Mouse (Mus musculus) lung, postnatal 4 days (tissue): ENCODE data around the gene Gtpbp1.

ENCODE experiments used
- DNase-seq, 2 experiments: peaks; one replicate each; pipeline ENCODE4 v3.0.0; 2021

The Gtpbp1 gene

DNA sequence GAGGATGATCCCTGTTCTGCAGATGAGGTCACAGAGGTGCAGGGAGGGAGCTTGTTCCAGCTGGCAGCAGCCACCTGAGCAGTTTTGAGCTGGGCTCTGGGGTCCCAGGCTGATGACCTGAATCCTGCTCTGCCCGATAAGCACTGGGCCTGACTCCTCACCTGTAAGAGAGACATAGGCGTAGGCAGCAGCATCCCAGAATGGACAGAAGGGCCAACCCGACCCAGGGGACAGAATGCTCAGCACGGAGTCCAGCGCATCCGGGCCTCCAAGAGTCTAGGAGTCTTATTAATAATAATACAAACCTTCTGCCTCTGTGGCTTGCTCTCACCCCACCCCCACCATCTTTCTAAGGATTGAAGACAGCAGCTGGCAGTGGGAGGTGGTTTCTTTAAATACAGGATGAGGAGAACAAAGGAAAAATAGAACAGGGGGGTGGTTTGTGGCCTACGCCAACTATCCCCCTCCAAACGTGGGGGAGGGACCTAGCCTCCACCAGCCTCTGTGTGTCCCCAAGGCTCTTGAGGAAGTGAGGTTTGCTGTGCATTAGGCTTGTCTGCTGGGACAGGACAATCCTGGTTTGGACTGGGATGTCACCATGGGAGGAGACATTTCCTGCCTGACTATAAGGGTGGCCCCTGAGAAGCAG lies 65.5 kb downstream of the Gtpbp1 start:
- DNase-seq = peak; percentile 31 to 61

DNA sequence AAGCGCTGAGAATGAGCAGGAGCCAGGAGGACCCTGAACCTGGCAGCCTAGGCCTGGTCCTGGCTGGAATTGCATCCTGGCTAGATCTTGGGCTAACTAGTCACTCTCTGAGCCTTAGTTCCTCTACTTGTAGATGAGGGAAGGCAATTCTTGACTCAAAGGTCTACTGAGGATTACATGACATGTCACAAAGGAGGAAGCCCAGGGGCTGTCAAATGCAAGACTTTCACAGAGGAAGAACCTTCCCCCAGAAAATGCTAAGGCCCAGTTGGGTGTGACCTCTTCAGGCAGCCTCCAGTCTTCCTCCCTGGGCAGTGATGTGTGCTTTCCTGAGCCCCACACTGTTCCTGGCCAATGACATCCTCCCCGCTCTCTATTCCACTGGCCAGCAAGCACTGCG lies 66.5 kb downstream of the Gtpbp1 start:
- no peak for DNase-seq

DNA sequence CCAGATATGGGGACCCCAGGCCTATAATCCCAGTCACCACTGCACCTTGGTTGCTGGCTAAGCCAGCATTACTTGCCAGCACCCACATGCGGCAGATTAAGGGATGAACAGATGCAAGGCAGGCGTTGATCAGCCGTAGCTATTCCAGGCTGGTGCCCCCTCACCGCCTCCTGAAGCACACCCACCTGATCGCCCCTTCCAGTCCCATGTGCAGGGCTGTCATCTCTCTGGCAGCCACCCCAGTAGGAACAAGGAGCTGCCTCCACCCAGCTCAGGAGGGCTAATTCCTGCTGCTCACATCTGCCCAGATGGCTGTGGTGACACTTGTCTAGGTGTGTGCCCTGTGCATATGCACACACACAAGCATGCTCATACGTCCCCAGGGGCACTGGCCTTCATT lies 70.3 kb downstream of the Gtpbp1 start:
- DNase-seq = no peak

DNA sequence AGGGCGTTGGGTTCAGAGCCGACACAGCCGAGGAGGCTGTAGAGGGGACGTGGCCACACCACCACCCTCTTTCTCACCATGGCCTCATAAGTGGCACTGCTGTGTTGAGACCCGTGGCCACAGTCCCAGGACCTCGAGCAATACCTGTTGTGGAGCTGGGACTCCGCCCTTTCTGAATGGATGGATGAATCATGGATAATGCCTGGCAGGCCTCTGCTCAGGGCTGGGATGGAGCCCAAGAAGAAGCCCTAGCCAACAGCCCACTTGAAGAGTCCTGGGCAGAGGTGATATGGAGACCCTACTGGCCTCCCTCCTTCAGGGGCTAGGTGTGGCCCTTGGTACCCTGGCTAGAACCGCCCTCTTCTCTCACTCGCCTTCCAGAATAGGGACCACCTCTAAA lies 72.4 kb downstream of the Gtpbp1 start:
- DNase-seq = no peak

DNA sequence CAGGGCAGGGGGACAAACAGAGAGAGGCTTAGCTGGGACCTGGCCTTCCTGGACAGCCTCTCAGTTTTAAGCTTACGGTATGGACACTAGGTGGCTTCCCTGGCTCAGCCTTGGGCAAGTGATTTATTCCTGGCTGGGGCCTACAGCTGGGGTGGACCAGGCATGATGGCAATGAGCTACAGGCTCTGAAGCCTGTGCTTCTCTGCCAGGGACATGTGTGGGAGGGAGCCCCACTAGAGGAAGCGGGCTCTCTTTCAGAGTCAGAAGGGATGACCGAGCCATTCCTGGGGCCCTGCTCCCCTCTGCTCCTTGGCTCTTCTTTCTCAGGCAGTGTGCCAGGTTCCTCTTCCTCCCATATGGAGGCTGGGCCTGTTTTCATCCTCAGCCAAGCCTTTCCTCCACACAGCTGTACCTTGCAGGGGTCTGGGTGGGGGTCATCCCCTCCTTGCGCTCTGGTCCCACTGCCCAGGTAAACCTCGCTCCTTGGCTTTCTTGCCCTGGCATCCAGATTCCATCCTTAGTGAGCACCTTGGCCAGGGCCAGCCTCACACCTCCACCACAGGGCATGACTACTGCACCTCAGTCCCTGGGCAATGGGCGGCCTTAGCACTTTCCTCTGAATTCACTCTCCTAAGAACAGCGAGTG lies 73.1 kb downstream of the Gtpbp1 start:
- no peak for DNase-seq

DNA sequence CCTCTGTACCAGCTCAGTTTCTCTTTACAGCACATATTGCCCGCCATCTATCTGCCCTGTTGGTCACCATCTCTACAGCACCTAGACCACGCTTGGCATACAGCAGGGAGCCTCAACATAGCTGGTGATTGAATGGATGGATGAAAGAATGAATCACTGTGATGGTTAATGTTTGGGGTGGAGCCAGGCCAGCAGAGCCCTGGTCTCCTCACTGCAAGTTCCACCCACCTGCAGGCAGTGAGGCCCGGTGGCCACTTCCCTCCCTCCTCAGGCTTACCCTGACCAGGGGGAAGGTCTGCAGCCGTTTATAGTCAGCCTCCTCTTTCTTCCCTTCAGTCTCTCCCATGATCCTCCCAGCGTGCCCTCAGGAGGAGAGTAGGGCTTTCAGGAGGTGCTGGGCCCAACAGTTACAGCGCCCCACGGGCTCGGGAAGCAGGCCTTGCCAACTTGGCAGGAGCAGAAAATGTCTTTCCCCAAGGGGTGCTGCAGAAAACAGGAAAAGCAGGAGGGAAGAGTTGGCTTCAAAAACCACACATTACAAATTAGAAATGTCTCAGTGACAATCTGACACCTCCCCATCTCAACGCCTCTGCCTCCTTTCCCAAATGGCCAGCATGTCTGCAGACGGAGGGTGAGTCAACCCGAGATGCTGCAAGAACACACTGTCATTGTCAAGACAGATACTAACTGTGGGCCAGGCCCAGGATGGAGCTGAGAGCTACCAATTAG lies 74.1 kb downstream of the Gtpbp1 start:
- DNase-seq = no peak

DNA sequence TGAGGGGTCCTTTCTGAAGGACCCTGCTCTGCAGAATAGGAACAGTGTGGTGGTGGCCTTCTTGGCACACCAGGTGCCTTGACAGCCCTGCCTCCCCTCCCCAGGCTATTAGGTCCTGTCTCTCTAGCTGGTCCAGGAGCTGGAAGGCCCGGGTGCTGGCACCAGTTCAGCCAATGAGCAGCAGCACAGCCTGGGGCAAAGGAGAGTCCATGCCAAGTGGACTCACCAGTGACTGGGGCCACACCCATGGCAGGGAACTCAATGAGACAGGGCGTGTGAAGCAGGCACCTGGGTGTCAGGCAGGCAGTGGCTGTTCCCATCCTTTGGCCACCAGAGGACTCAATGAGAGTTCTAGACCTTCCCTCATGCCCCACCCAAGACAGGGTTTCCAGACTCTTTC lies 74.7 kb downstream of the Gtpbp1 start:
- DNase-seq = peak in 1 of 2 experiments; percentile 50

DNA sequence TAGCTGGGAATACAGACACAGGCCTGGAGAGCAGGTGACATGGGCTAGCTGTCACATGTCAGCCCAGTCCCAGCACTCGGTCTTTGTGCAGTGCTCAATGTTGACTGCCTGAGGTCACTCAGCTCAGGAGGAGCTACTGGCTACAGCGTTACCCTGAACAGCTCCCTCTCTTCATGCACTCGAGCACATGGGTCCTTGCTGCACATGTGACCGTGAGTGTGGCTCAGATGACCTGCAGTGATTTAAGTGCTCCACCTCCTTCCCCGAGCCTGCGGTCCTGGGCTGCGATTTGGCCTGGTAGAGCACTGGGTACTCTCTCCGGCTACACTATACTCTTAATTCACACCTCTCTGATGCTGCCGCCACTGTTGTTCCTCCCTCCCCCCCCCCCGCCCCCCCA lies 75.5 kb downstream of the Gtpbp1 start:
- DNase-seq = peak in 1 of 2 experiments; percentile 47

DNA sequence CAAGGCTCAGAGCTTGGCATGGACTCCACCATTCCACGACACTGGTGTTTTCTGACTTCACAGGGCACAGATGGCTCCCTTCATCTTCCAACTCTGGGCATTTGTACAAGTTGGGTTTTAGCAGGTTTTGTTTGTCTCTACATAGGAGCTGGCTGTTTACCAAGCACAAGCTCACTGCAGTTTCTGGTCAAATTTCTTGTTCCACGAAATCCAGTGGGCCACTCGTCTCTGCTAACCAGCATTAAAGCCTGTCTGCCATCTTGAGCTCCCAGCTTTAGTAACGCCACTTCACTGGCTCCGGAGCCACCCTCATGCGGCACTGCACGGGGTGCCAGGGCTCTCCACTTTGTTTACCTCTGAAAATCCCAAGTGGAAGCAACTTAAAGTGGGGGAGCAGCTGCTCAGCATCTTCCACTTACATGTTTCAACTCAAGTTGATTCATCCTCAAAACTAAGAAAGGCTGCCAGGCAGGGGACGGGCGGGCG lies 76.0 kb downstream of the Gtpbp1 start:
- DNase-seq = peak in 1 of 2 experiments; percentile 48

DNA sequence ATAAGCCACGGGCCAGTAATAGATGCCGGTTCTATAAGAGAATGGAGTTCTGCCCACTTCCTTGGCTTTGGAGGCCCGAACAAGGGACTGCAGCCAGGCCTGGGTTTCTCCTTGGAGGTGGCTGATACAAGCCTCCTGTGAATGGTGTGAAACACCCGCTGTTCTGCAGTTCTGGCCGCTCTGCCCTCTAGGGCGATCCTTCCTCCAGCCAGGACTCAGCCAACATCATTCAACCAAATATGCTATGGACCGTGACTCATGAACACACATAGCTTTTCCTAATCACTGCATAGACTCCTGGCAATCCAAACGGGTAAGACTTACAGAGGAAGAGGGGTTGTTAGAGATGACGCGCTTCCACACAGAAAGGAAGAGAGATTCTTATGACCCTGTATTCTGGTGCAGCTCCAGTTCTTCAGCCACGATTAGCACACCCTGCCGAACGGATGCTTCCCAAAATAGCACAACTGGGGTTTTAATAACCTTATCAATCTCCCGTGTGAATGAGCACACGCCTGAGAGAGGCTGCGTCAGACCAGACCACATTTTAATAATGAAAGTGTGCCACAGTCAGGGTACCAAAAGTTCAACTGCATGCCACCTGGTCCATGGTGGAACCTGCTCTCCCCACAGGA lies 76.8 kb downstream of the Gtpbp1 start:
- DNase-seq = no peak

DNA sequence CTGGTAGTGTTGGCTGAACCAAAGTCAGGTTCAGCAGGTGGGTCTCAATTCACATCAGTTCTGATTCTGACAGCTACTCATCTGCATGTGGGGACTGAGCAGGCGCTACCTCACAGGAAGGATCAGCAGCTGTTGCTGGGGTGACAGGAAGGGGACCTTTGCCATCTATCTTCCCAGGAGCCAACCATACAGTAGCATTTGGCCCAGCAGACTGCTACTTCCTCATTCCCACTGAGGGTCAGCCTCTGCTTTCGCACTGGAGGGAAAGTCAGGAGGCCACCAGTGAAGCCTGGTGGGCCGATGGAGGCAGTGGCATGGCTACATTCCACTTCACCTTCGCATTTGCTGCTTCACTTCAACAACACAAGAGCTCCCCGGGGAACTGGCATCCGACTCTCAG lies 77.7 kb downstream of the Gtpbp1 start:
- peak in 1 of 2 experiments; percentile 34 for DNase-seq

DNA sequence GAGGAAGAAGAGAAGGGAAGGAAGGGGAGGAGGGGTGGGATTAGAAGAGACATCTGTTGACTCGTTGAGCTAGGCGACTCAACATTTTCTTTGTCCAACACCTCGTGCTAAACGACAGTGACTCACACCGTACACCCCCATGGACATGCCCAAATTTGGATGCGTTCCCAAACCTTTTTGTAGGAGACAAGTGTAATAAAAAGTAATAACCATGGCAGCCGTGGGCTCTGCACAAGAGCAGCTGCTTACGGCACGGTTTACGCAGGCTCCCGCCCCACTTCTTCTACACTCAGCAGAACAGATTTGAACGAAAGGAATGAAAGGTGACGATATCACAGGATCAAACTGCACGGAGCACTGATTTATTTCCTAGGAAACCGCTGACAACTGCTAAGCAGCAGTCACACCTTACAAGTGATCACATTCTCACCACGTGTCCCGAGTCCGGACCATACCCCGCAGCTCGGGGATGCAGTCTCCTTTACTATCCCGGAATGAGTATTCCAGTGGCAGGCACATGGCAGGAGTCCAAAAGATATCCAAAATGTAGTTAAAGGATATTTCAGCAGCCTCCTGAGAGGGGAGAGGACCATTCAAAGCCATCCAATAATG lies 80.1 kb downstream of the Gtpbp1 start:
- DNase-seq = no peak
